Mouse (Mus musculus): ENCODE measurements around the gene Scgb1b11.
"Not testable (repeated sequence)": the region's sequence is repeated elsewhere in the genome, so short reads cannot be mapped to it uniquely, and the experiment has no call there.

Scgb1b11 gene

GRCm38 (mm10) chr7:32222540-32222939 is at the start of gene Scgb1b11:
TSS of gene Scgb1b11 (plus strand) at chr7:32222840.
- in situ Hi-C loops (cut with MboI), result not testable (repeated sequence)

GRCm38 (mm10) chr7:32211045-32211444 is 11.6 kb upstream of the Scgb1b11 start, which contains the start of gene Scgb2b11:
TSS of gene Scgb2b11 (minus strand) at chr7:32211145.
- in situ Hi-C loops (cut with MboI), result not testable (repeated sequence)
